Mouse (Mus musculus) right cerebral cortex, postnatal 14 days (tissue): Measurements from ENCODE around the gene Tnnc2.

Source experiments
- DNase-seq: peaks from one replicate; pipeline ENCODE4 v3.0.0; 2022

Gene Tnnc2

DNA sequence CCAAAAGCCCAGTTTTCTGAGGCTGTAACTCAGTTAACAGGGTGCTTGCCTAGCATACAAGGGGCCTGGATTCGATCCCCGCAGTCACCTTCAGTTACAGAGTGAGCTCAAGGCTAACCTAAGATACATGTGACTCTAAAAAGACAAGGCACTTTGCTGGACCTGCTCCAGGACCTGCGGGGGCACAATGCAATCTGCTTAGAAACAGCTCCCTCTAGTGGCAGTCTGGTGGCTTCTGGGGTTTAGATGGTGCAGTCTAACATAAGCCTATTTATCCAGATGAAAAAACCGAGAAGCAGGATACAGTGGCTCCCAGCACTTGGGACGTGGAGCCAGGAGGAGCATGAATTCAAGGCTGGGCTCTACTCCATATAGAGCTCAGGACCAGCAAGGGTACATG is 14.5 kb upstream of the Tnnc2 start:
- peak; percentile 89 for DNase-seq

DNA sequence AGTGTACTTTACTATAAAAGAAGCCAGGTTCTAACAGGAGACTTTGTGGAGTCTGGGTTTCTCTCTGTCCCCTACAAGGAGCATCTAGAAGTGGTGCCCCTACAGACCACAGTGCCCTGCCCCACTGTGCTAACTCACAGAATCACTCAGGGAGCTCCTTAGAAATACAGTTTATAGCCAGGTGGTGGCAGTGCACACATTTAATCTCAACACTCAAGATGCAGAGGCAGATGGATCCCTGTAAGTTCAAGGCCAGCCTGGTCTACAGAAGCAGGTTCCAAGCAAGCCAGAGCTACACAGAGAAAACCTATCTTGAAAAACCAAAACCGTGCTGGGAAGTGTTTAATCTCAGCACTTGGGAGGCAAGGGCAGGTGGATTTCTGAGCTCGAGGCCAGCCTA is 14.0 kb upstream of the Tnnc2 start:
- DNase-seq = no peak

DNA sequence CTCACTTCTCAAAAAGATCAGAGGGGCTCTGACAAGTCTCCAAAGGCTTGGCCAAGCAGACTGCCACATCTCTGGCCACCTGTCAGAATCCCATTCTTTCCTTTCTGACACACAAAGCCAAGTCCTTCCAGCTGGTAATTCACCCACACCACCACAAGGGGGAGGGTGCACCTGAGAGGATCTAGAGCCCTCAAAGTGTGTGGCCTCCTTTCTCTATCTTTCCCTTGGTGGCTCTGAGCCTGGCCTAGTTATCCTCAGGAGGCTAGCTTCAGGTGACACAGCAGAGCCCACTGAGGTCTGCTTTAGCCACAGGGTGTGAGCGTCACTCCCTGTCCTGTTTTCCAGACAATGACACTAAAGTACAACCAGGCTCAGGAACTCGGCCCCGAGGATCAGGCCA is 13.5 kb upstream of the Tnnc2 start:
- DNase-seq = peak; percentile 51

DNA sequence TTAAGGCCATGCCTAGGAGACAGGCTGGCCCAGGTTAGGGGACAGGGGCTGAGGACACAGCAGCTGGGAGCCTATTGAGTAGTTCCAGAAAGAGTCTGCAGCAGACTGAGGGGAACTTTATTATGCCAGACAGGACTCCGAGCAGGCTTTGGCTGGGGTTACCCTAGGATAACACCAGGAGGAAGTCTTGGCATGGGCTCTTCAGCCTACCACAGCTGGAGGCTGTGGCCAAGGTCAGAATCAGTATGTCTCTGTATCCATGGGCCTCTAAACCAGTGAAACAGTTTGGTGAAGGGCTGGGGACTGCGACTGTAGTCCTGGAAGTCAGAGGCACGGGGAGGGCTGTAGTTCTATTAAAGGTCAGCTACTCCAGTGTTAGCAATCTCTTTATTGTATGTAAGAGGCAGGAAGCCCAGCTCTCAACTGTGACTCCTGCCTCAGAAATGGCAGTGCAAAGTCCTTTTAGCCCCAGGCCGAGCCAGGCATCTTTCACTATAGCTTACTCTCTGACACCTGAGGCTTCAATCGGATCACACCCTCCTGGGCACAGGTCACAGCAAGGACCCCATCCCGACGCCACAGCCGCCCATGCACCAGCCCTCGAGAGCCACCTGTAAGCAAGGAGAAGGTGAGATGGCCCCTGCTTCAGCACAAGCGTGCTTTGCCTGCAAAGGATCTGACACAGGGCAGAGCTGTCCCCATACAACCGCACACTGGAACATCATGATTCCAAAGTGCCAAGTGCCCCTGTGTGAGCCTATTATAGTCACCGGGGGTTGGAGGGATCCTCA is 12.8 kb upstream of the Tnnc2 start:
- DNase-seq = no peak

DNA sequence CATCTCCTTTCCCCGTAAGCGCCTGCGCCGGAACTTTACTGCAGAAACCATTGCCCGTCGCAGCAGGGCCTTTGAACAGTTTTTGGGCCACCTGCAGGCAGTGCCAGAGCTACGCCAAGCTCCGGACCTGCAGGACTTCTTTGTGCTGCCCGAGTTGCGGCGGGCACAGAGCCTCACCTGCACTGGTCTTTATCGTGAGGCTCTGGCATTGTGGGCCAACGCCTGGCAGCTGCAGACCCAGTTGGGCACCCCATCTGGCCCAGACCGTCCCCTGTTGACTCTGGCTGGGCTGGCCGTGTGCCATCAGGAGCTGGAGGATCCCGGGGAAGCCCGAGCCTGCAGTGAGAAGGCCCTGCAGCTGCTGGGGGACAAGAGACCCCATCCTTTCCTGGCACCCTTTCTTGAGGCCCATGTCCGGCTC is 12.1 kb upstream of the Tnnc2 start:
- peak; percentile 34 for DNase-seq

DNA sequence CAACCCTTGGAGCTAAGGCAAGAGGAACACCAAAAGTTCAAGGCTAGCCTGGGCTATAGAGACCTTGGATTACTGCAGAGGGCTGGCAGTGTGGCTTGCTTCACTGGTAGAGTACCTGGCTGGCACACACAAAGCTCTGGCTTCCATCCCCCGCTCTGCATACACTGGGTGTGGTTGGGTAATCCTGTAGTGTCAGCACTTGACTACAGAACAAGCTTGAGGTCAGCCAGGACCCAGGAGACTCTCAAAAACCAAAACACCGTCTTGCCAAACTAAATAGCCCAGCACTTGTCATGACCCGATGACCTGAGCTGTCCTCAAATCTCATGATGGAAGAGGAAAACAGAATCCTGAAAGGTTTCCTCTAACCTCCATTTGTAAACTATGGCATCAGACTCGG is 10.7 kb upstream of the Tnnc2 start:
- no peak for DNase-seq

DNA sequence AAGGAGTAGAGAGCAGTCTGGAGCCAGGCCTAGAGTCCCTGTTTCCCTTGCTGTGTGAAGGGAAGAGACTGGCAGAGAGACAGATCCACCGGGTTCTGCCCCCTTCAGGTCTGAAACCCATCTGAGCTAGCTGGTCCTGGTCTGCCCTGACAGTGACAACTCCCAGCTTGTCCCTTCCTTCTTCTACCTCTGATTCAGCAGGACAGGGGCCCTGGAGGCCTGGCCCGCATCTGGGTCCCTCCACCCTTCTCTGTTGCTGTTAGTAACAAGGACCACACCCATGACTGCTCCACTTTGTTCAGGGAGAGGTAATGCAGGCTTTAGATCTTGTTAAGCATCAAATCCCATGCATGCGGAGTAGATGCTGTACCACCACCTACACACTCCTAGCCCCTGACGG is 8.6 kb upstream of the Tnnc2 start:
- DNase-seq = no peak

DNA sequence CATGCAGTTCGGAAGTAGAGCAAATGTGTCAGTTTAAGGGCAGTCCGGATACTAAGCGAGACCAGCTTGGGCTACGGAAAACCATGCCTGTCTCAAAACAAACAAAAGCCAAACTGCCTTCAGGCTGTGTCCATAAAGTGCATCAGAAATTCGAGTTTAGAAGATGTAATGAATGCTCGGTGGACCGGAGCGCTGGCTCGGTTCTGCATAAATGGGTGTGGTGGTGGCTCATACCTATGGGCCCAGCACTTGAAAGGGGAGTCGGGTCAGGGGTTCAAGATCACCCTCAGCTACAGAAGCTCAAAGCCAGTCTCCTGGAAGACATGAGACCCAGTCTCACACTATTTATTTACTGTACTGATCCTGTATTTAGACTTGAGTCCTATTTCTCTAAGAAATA is 8.0 kb upstream of the Tnnc2 start:
- no peak for DNase-seq

DNA sequence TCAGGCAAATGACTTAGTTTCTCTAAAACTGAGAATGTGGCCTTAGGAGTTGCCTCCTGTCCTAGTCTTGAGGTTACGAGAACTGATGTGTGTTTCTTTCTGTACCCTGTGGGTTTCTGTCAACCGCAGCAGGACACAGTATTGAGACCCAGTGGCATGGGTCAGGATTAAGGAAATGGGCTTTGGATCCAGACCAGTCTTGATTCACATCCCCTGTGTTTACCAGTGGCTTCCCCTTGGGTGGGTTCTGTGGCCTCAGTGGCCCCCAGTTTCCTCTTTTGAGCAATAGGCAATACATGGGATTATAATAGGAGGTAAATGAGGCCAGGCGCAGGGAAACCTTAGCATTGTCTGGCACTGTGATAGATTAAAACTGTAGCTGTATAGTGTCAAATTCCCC is 7.3 kb upstream of the Tnnc2 start:
- no peak for DNase-seq

DNA sequence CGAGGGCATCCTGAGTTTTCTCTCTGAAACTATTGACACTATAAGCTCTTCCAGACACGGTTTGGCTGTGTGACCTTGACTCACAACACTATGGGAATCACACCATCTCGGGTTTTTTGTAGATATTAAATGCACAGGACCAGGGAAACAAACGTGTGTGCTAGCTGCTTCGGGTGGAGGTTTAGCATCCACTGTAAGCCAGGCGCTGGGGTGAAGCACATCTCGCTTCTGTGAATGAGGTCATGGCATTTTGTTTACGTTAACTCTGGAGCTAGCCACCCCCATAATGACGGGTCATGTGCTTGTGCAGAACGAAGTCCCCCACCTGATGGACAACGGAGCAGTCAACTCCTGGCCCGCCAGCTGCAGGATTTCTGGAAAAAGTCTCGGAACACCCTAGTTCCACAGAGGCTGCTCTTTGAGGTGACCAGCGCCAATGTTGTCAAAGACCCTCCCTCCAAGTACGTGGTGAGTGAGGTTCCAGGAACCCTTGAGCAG is 6.7 kb upstream of the Tnnc2 start:
- DNase-seq = no peak

DNA sequence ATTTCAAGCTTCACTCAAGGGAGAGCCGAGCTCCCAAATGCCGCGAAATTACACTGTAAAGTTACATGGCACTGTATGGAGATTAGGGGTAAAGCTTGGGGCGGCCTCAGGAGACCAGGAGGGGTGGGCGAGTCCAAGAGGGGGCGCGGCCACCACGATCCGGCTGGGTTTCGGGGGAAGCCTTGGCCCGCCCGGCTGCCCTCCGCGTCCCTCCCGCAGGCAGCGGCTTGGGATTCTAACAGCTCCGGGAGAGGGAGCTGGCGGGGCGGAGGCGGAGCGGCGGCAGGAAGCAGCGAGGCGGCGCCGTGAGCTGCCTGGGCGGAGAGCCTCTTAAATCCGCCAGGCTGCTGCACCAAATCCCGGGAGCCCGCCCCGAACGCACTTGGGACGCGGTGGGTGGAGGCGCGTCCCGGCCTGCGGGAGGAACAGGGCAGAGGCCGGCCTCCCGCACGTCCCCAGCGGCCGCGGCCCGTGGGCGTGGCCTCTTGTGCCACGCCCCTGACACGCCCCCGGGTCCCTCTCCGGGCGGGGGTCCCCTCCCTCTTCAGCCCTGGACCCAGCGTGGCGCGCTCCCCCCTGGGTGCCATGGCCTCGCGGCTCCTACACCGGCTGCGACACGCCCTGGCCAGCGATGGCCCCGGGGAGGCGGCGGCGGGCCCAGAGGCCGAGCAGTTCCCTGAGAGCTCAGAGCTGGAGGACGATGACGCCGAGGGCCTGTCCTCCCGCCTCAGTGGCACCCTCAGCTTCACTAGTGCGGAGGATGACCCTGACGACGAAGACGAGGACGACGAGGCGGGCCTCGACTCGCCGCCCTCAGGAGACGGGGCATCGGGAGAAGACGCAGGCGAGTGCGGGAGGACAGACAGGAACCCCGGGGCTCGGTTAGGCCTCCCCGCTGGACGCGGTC is 6.0 kb upstream of the Tnnc2 start, which contains the start of gene Snx21:
Snx21 (plus strand) TSS at position 343 of the 907 bp plus-strand sequence.
- DNase-seq = peak; percentile 75

DNA sequence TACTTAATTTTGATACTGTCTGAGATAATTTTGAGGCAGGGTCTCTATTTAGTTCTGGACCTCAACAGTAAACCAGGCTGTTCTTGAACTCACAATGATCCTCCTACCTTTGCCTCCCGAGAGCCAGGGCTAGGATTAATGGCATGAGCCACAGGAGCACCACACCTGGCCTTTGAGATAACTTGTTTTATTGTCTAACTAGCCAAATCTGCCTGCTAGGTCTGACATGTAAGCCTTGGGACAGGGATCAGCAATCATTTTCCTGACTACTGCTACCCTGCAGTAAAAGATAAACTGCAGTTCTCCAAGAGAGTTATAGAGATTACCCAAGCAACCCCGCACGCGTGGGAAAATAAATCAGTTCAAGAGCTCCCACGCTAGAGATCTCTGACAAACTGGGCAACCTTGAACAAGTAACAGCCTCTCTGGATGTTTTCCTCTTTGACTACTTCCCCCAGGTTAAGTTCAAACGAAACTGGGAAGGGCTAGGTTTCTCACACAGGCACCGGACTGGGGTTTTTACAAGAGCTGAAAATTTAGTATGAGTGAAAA is 5.2 kb upstream of the Tnnc2 start:
- DNase-seq = no peak

DNA sequence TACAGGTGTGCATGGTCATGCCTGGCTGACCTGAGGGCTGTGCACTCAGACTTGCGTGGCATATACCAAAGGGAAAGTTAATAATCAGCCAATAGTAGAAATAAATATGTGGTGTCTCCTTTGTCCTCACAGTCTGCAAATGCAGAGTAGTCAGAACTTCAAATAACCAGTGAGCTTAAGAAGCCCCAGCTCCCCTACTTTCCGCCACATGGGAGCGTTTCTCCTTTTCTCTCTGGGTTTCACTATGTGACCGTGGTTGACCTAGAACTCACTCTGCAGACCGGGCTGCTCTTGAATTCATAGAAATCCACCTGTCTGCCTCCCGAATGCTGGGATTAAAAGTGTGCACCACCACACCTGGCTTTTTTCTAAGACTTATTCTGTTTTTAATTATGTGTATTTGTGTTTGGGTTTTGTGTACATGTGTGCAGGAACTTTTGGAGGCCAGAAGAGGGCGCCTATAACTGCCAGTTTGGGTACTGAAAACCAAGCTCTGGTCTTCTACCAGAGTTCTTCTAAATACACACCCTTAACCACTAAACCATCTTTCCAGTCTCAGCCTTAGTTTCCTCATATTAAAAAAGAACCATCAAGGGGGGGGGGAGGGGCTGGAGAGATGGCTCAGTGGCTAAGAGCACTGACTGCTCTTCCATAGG is 4.3 kb upstream of the Tnnc2 start:
- DNase-seq = no peak

DNA sequence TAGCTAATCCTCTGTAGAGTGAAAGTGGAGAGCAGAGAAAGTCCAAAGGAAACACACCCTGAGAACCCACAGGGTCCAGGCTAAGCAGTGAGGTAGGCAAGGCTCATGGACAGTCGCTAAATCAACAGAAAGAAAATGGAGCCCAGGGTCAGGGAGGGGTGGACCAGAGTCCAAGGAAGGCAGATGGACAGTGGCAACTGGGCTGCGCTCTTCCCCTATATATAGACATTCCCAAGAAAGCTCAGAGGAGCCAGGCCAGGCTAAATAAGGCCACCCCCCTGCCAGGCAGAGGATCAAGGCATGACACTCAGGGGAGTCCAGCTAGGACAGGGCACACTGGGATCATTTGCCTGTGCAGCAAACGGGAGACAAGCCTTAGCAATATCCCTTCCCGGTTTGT is 2.1 kb upstream of the Tnnc2 start:
- DNase-seq = no peak

DNA sequence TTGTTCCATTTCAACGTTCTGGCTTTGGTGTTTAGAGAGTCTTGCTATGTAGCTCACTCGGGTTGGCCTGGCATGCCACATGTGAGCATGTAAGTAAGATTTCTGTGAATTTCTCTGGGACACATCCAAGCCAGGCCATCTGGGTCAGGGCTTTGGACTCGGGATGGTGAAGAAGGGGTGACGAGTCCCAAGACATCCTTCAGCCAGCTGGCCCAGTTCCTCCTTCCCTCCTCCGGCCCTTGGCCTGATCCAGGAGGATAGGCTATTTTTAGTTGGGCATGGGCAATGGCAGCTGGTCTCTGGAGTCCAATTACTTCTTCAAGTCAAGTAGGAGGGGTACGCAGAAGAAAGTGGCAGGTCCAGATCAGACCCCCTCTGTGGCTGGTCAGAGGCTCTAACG is 958 bp downstream of the Tnnc2 start:
- no peak for DNase-seq

DNA sequence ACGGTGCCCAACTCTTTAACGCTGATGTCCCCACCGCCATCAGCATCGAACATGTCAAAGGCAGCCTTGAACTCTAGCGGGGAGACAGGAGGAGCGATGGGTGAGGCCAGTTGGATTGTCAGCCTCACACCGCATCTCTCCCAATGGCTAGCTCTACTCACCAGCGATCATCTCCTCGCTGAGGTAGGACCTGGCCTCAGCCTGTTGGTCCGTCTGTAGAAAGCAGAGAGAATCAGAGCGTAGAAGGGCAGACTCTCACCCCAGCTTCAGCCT is 1.8 kb downstream of the Tnnc2 start:
- DNase-seq = no peak

DNA sequence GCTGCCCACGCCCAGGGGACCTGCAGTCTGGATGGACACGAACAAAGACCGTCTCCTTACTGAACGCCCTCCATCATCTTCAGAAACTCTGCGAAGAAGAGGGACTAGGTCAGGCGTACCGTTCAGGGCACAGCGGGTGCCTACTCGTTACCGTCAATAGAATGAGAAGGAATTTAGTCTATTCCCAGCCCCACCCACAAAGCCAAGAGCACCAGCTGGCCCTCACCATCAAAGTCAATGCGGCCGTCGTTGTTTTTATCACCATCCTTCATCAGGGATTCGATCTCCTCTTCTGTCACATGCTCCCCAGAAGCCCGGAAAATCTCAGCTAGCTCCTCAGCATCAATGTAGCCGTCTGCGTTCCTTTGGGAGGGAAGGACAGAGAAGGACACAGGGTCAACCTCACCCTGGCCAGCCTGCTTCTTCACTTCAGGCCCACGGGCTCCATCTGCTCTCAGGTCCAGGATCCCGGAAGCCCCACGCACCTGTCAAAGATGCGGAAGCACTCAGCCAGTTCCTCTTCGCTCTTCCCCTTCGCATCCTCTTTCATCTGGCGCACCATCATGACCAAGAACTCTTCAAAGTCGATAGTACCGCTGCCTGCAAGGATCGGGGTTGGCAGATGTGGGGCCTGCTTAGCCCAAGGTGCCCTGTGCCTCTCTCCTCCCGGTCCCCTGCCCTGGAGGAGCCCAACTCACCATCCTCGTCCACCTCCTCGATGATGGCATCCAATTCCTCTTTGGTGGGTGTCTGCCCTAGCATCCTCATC is 2.3 kb downstream of the Tnnc2 start:
- DNase-seq = no peak

DNA sequence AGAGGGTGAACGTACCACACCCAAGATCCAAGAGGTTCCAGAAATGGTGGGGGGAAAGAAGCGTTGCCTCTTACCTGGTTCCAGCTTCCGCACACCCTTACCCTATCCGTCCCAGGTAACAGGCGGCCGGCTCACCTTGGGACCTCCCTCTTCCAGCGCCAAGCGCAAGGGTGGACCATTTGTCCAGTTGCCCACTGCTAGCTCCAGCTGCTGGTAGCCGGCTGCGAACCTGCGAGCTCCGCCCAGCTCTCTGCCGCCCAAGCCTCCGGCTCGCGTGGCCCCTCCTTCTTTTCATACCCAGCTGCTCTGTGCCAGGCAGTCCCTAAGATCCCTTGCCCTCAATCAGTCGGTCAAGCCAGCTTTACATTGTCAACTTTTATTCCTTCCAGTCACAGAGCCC is 3.0 kb downstream of the Tnnc2 start:
- DNase-seq = no peak

DNA sequence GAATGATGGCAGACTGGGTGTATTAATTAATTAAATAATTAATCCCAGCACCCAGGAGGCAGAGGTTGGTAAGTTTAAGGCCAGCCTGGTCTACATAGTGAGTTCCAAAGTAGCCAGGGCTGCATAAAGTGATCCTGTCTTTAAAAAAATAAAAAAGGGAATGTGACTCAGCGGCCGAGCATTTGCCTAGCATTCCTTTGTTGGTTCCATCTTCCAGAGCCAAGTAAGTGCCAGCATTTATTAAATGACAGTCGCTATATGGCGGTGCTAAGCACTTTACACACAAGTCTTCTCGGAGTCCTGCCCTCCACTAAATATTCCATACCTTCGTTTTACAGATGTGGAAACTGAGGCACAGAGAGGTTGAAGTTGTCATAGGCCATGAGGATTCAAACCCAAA is 3.6 kb downstream of the Tnnc2 start:
- no peak for DNase-seq

DNA sequence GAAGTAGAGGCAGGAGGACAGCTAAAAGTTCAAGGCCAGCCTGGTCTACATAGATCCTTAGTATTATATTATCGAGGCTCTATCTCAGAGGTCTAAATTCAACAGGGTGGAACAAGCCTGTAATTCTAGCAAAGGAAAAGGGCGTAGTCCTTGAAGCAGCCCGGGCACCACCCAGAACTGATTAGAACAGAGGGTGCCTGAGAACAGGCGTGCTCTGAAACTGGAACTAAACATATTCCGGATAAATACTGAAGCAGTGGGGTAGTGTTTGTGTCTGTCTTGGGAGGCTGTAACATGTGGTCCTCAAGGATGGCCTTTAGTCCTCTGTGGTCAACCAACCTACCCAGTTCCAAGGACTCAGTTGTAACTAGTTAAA is 5.8 kb downstream of the Tnnc2 start:
- DNase-seq = no peak

DNA sequence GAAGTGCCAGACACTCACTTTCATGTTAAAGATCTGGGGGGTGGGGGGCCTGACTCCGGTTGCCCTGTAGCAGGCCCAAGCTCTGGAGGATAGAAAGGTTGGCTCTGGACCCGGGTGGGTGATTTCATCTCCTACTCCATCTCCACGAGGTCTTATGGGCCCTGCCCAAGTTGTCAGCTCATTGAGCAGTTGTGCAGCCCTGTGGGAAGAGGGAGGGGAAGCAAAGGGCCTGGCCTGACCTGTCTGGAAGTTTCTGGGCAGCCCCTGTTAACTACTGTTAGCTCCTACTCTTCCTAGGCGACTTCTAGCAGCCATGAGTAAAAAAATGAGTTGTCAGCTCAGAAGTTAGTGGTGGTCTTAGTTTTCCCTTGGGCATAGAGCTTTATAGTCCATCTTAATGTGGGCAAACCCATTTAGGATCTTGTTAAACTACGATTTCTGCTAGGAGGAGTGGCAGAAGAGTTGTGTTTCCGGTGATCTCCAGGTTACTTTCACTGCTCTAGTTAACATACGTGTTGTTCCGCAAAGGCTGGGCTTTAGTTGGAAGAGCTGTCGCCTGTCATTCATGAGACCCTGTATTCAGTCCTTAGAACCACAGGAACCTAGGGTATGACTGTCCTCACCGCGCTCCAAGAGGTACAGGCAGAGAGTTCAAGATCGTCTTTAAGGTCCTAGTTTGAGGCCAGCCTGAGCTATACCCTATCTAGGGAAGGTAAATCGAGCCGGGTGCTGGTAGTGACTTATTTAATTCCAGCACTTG is 6.4 kb downstream of the Tnnc2 start:
- DNase-seq = no peak

DNA sequence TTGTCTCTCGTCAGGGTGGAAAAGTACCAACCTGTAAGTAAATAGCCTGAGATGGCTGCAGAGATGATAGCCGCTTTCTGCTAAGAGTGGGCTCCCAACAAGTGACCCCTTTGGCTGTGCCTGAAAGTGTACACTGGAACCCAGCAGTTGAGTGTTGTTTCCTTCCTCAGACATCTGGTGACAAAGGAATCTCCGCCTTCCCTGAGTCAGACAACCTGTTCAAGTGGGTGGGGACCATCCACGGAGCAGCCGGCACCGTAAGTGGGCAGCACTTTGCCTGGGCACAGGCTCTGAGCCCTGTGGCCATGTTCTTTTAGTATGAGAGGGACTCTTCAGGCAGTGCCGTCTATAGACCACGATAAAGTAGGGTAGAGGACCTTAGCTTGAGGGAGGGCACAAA is 8.6 kb downstream of the Tnnc2 start:
- no peak for DNase-seq
